Mouse (Mus musculus): Measurements from ENCODE around the gene Cyb561d2. TPM values are rescaled to one million over a fixed set of nuclear protein-coding genes. Genes with fewer than 3 reads are reported as not detected.

The Cyb561d2 gene
- polyA plus RNA-seq, 1 experiment from 2014 or later = 7.6 TPM

DNA sequence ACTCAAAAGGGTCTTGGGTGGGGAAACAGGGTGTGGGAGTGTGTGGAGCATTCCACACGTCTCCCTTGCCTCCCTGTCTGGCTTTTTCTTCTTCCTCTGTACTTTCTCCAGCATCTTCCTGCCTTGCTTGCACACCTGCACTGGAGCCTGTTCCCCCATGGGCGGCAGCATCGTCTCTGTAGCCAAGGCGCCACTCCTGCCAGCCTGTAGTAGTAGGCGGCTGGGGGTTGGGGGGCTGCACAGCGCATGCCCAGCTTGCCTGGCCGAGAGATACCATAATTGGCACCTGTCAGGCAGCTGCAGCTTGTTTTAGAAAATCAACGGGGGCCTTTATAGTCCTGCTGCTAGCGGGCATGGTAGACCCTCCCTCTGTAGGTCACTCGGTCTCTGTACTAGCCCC is 33.7 kb downstream of the Cyb561d2 start:
- 51% methylated on average over 9 of the region's 10 CpGs for WGBS (ENCODE audit: missing documents)
- Histone ChIP-seq H3K79me2 (ENCODE audit: inconsistent target) (no peaks in the 10 kb centered on the region), H3K36me3 (ENCODE audit: inconsistent target) (no peaks in the 10 kb centered on the region), H3K27ac (no peak overlapping the region), H3K4me3 (ENCODE audit: inconsistent target) (no peak overlapping the region)

DNA sequence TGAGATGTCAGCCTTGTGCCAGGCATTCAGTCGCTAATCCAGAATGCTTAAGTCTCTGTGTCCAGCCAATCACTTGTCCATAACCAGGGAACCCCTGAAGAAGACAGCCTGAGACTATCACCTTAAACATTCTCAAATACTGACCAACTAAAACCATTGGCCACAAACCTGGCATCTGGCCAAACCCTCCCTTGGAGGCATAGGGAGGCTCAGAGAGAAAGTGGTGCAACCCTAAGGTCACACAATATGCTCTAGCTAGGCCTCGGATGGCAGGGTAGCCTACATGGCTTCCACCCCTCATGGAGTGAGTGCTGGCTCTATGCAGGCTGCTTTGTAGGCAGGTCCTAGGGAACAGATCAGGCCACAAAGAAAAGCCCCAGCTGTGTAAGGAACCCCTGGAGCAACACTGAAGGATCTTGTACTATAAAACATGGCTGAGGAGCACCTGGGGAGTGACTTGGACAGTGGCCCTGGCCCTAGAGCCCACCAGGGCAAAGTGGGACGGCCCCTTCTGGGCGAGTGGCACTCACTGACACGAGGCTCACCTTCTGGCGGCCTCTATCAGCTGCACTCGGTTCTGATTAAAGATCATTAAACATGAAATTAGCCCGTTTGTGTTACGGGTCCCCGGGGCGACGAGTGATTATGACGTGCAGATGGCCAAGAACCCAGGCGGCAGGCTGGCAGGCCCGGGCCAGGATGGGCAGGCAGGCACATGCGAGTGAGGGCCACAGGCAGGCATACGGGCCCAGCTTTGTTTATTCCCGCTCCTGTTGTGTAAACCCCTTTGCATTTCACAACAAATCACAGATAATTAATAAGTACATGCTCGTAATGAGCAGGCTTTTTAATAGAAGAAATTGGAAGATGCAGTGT is 37.1 kb downstream of the Cyb561d2 start:
- H3K4me3 ChIP-seq (ENCODE audit: inconsistent target) = no peak overlapping the region
- no peak overlapping the region for H3K27ac ChIP-seq
- 89% methylated on average over 19 of the region's 19 CpGs for WGBS (ENCODE audit: missing documents)
- no peaks in the 10 kb centered on the region for H3K36me3 ChIP-seq (ENCODE audit: inconsistent target)
- no peaks in the 10 kb centered on the region for H3K79me2 ChIP-seq (ENCODE audit: inconsistent target)

DNA sequence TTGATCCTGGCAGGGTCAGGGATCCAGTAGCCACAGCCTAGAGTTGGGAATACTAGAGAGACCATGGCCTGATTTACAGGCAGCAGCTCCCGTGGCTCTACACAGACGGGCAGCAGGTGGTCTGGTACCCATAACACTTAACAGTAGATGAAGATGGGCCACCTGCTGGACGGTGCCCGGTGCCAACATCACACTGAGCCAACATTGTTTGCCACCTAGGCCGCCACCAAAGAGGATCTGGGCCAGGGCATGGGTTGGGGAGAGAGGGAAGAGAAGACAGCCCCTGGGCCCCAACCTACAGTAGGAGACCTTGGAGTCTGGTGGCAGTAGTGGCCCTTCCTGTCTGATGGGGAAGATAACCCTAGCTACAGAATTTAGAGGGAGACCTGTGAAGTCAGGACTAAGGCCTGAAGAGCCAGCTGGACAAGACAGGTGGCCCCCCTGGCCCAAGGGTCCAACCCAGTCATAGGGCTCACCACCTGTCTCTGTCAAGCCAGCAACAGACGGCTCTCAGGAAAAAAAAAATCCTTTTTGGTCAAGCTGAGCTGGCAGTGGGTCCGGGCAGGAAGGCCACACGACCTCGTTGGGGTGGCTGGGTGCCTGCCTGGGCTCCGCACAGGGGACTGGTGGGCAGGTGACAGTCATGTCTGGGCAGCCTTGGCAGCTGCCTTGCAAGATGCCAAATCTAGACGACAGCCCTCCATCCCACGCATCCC is 39.7 kb downstream of the Cyb561d2 start:
- no peaks in the 10 kb centered on the region for H3K36me3 ChIP-seq (ENCODE audit: inconsistent target)
- H3K4me3 ChIP-seq (ENCODE audit: inconsistent target) = no peak overlapping the region
- no peaks in the 10 kb centered on the region for H3K79me2 ChIP-seq (ENCODE audit: inconsistent target)
- WGBS (ENCODE audit: missing documents) = 89% methylated on average over 12 of the region's 12 CpGs
- H3K27ac ChIP-seq = no peak overlapping the region

DNA sequence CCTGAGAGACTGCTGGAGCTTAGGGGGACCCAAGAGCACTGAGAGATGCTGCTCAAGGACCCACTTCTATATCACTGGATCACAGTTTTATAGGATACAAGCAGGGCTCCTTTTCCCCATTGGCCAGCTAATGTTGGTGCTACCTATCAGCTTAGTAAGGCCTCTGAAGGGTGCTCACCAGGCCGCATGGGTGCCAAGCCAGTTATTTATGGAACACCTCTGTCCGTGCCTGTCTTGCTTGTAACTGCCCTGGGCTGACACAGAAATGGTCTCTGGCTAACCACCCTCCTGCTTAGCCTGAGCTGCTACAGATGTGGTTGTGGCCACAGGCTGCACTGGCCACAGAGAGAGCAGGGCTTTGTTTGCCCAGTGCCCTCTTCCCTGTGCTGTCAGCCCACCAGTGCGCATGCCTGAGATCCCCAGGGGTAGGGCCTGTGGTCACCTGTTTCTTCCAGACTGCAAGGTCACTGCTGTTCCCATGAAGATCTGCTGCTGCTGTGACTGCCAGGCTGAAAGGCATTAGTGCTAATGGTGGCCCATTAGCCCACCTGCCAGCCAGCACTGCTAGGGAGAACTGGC is 41.2 kb downstream of the Cyb561d2 start:
- H3K36me3 ChIP-seq (ENCODE audit: inconsistent target) = no peaks in the 10 kb centered on the region
- WGBS (ENCODE audit: missing documents) = 87% methylated on average over 3 of the region's 3 CpGs
- no peak overlapping the region for H3K4me3 ChIP-seq (ENCODE audit: inconsistent target)
- H3K27ac ChIP-seq = no peak overlapping the region
- H3K79me2 ChIP-seq (ENCODE audit: inconsistent target) = no peaks in the 10 kb centered on the region

DNA sequence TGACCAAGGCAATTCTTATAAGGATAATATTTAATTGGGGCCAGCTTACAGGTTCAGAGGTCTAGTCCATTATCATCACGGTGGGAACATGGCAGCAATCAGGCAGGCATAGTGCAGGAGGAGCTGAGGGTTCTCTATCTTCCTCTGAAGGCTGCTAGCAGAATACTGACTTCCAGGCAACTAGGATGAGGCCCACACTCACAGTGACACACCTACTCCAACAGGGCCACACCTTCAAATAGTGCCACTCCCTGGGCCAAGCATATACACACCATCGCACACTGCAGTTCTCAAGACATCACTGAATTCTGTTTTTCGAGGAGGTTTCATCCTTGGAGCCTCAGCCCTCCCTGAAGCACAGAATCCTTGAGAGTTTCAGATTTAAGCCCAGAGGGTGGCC is 45.6 kb downstream of the Cyb561d2 start:
- Histone ChIP-seq H3K4me3 (ENCODE audit: inconsistent target) (no peak overlapping the region), H3K36me3 (ENCODE audit: inconsistent target) (no peaks in the 10 kb centered on the region), H3K27ac (no peak overlapping the region), H3K79me2 (ENCODE audit: inconsistent target) (no peaks in the 10 kb centered on the region)
- WGBS (ENCODE audit: missing documents) = 89% methylated on average over 3 of the region's 3 CpGs

DNA sequence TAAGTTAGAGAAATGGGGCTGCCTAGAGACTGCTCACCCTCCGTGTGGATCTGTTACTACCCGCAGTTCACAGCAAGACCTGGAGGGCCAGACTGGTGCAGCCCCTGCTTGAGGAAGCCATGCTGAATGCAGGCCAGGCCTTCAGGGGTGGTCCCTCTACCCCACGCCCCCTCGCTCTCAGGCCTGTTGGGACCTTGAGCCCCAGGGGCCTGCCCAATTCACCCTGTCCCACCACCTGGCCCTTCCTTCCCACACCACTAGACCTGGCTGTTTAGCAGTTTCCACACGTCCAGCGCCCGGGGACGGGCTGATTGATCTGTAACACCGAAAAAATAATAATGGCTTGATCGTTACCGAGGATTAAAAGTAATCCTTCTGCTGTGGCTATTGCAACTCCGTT is 47.8 kb downstream of the Cyb561d2 start:
- Histone ChIP-seq H3K36me3 (ENCODE audit: inconsistent target) (no peaks in the 10 kb centered on the region), H3K79me2 (ENCODE audit: inconsistent target) (no peaks in the 10 kb centered on the region), H3K27ac (no peak overlapping the region), H3K4me3 (ENCODE audit: inconsistent target) (no peak overlapping the region)
- WGBS (ENCODE audit: missing documents) = 95% methylated on average over 12 of the region's 12 CpGs

DNA sequence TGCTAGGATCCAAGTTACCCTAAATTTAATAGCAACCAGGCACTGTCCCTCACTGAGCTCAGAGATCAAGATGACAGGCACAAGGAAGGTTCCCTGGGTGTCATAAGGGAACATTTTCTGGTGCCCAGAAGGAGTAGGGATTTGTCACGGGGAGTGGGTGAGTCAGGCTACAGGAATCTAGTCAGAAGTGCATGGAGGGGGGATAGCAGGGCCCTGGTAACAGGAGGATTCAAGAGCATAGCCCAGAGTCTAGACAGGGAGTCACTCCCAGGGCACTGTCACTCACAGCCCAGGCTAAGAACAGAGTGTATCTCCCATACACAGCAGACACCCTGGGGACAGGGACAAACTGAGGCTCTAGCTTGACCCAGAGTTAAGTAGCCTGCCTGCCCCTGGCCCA is 48.5 kb downstream of the Cyb561d2 start:
- WGBS (ENCODE audit: missing documents) = 67% methylated on average over 1 of the region's 1 CpGs
- Histone ChIP-seq H3K4me3 (ENCODE audit: inconsistent target) (no peak overlapping the region), H3K79me2 (ENCODE audit: inconsistent target) (no peaks in the 10 kb centered on the region)

DNA sequence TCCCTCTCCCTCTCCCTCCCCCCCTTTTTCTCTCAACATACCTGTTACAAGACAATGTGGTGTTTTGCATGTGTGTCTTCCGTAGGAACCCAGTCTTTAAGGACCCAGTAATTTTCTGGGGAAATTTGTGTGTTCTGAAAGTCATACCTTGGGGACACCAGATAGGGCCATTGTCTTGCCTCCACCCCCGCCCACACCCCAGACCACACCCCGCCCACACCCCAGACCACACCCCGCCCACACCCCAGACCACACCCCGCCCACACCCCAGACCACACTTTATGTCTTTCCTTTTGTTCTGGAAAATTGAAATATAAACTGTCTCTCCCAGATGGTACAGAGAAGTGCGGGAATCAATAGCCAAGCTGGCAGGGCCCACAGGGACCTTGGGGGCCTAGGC is 51.4 kb downstream of the Cyb561d2 start:
- no peaks in the 10 kb centered on the region for H3K36me3 ChIP-seq (ENCODE audit: inconsistent target)
- no peaks in the 10 kb centered on the region for H3K79me2 ChIP-seq (ENCODE audit: inconsistent target)
- 63% methylated on average over 6 of the region's 6 CpGs for WGBS (ENCODE audit: missing documents)
- no peak overlapping the region for H3K4me3 ChIP-seq (ENCODE audit: inconsistent target)
- H3K27ac ChIP-seq = no peak overlapping the region

More for the DNA sequence above, 48.5 kb downstream of the Cyb561d2 start:
- no peak overlapping the region for H3K27ac ChIP-seq
- no peaks in the 10 kb centered on the region for H3K36me3 ChIP-seq (ENCODE audit: inconsistent target)

DNA sequence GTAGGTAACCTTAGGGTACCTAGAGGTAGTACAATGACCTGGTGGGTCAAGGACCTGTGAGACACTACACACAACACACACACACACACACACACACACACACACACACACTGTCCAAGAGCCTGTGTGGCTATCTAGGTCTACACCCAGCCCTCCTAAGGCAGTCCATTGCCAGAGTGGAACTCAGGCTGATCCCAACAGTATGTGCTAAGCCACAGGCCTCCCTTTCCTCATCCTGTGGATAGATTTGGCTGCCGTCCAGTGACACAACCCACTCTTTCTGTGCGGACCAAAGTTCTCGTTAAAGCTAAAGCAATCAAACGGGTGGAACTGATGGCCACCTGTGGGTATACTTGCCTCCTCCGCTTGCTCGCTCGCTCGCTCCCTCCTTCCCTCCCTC is 51.8 kb downstream of the Cyb561d2 start:
- 57% methylated on average over 8 of the region's 8 CpGs for WGBS (ENCODE audit: missing documents)
- no peak overlapping the region for H3K27ac ChIP-seq
- H3K79me2 ChIP-seq (ENCODE audit: inconsistent target) = no peaks in the 10 kb centered on the region
- H3K36me3 ChIP-seq (ENCODE audit: inconsistent target) = no peaks in the 10 kb centered on the region
- H3K4me3 ChIP-seq (ENCODE audit: inconsistent target) = no peak overlapping the region

Other genes starting within 250 kb of the Cyb561d2 start
- gene Cish, start 246.2 kb downstream of the Cyb561d2 start, polyA plus RNA-seq (2018) = 0.10 to 1.4 TPM (median 0.29 TPM) in 3 replicates
- gene Hemk1, start 203.8 kb downstream of the Cyb561d2 start, polyA plus RNA-seq (2018) = 2.6 to 5.5 TPM (median 5.2 TPM) in 3 replicates
- gene 6430571L13Rik, start 201.6 kb downstream of the Cyb561d2 start, polyA plus RNA-seq (2018) = not detected in 3 replicates
- not detected in 3 replicates for gene Cacna2d2, start 142.6 kb downstream of the Cyb561d2 start, polyA plus RNA-seq (2018)
- gene Tmem115, start 8.2 kb downstream of the Cyb561d2 start, polyA plus RNA-seq (2018) = 17.7 to 33.3 TPM (median 29.4 TPM) in 3 replicates
- 9.4 to 15.1 TPM (median 10.0 TPM) in 3 replicates for gene Nprl2, start within 50 bp of the Cyb561d2 start, polyA plus RNA-seq (2018)
- not detected in 3 replicates for gene Zmynd10, start 5.1 kb upstream of the Cyb561d2 start, polyA plus RNA-seq (2018)
- 23.0 to 34.3 TPM (median 33.0 TPM) in 3 replicates for gene Rassf1, start 9.4 kb upstream of the Cyb561d2 start, polyA plus RNA-seq (2018)
- 30.9 to 32.2 TPM (median 30.9 TPM) in 3 replicates for gene Tusc2, start 21.1 kb upstream of the Cyb561d2 start, polyA plus RNA-seq (2018)
- gene Hyal2, start 25.8 kb upstream of the Cyb561d2 start, polyA plus RNA-seq (2018) = 17.0 to 33.6 TPM (median 19.7 TPM) in 3 replicates
- gene Hyal1, start 34.7 kb upstream of the Cyb561d2 start, polyA plus RNA-seq (2018) = 20.3 to 38.2 TPM (median 30.4 TPM) in 3 replicates
- gene Naa80, start 36.7 kb upstream of the Cyb561d2 start, polyA plus RNA-seq (2018) = 25.1 to 39.9 TPM (median 29.7 TPM) in 3 replicates
- 0.38 to 0.51 TPM (median 0.43 TPM) in 3 replicates for gene Hyal3, start 38.6 kb upstream of the Cyb561d2 start, polyA plus RNA-seq (2018)
- gene Ifrd2, start 45.4 kb upstream of the Cyb561d2 start, polyA plus RNA-seq (2018) = 4.4 to 25.0 TPM (median 10.0 TPM) in 3 replicates
- not detected in 3 replicates for gene Sema3b, start 67.0 kb upstream of the Cyb561d2 start, polyA plus RNA-seq (2018)
- 624 to 802 TPM (median 682 TPM) in 3 replicates for gene Gnai2, start 93.2 kb upstream of the Cyb561d2 start, polyA plus RNA-seq (2018)
- gene Slc38a3, start 127.3 kb upstream of the Cyb561d2 start, polyA plus RNA-seq (2018) = not detected in 3 replicates
- gene Gnat1, start 137.5 kb upstream of the Cyb561d2 start, polyA plus RNA-seq (2018) = not detected in 3 replicates
- gene Sema3f, start 168.3 kb upstream of the Cyb561d2 start, polyA plus RNA-seq (2018) = 0.08 to 0.93 TPM in 2 of 3 replicates, not detected in the other
- 48.8 to 74.7 TPM (median 61.8 TPM) in 3 replicates for gene Rbm5, start 228.8 kb upstream of the Cyb561d2 start, polyA plus RNA-seq (2018)

All from macrophage (primary cell).